Mouse (Mus musculus): Measurements from ENCODE around the gene Timp4.

DNA sequence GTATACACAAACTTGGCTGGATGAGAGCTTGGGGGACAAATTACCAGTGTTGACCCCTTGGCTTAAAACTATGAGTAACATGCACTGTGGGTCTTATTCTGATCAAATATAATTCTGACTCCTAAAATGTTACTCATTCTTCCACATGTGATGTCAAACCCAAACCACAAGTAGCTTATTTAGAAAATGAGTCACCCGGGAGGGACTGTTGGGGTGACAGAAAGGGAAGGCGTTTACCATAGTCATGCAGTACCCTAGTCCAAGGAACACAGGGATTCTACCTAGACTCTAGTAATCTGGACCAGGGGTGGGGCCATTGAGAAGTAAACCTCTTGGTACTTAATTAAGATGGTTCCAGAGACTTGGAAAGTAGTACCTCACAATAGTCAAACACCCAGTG lies 32.1 kb upstream of the Timp4 start:
- TF ChIP-seq POLR2A (IDR thresholded peaks at IDR 0.05; ENCODE audit: insufficient read depth, low read depth, low read length) (no peak), CTCF (IDR thresholded peaks at IDR 0.05) (no peak), EP300 (IDR thresholded peaks at IDR 0.05; ENCODE audit: insufficient read depth, low read depth, low read length) (no peak)

All from heart, adult 2 months (tissue).